Mouse (Mus musculus) myocyte (in vitro differentiated cells): ENCODE measurements at regions not wholly inside any gene's neighbourhood (a gene's known extent, or its start where the extent isn't known, plus 50 kb on each side); places are given as distances from the start of the nearest gene placed in this dataset.

ENCODE experiments used
- MAX ChIP-seq: IDR thresholded peaks from one replicate; pipeline ENCODE4 v1.6.1; 2011; ENCODE audit warnings: low read depth, mild to moderate bottlenecking, control low read depth
- MYOD1 ChIP-seq, 3 experiments: IDR thresholded peaks; one replicate each; pipeline ENCODE4 v1.6.1; 2011; ENCODE audit warnings: control low read depth in 2 of 3, low read depth in 2 of 3, mild to moderate bottlenecking in 2 of 3, moderate library complexity in 1 of 3; ENCODE audit not compliant: insufficient read length in 2 of 3, control insufficient read depth in 1 of 3
- MYOG ChIP-seq, 3 experiments: IDR thresholded peaks; one replicate each; pipeline ENCODE4 v1.6.1; 2011; ENCODE audit warnings: control low read depth in 2 of 3, low read depth in 2 of 3, mild to moderate bottlenecking in 2 of 3; ENCODE audit not compliant: insufficient read length in 2 of 3, control insufficient read depth in 1 of 3, insufficient read depth in 1 of 3
- POLR2A ChIP-seq: IDR thresholded peaks from one replicate; pipeline ENCODE4 v1.6.1; 2011; ENCODE audit warnings: low read depth, mild to moderate bottlenecking, control low read depth, moderate library complexity; ENCODE audit not compliant: insufficient read length
- POLR2AphosphoS2 ChIP-seq: IDR thresholded peaks from one replicate; pipeline ENCODE4 v1.6.1; 2011; ENCODE audit warnings: low read depth, control low read depth; ENCODE audit not compliant: insufficient read length
- REST ChIP-seq: IDR thresholded peaks from one replicate; pipeline ENCODE4 v1.6.1; 2011; ENCODE audit warnings: mild to moderate bottlenecking, control low read depth, moderate library complexity; ENCODE audit not compliant: insufficient read depth, insufficient read length
- SRF ChIP-seq: IDR thresholded peaks from one replicate; pipeline ENCODE4 v1.6.1; 2011; ENCODE audit warnings: low read depth; ENCODE audit not compliant: control insufficient read depth, insufficient read length
- TCF12 ChIP-seq: IDR thresholded peaks from one replicate; pipeline ENCODE4 v1.6.1; 2011; ENCODE audit warnings: mild to moderate bottlenecking, control low read depth; ENCODE audit not compliant: poor library complexity, insufficient read depth, severe bottlenecking
- USF1 ChIP-seq: IDR thresholded peaks from one replicate; pipeline ENCODE4 v1.6.1; 2011; ENCODE audit warnings: low read depth, mild to moderate bottlenecking, control low read depth, moderate library complexity

- no peak for TF ChIP-seq POLR2A
- no peak for TF ChIP-seq MYOG (IDR thresholded peaks at IDR 0.05; ENCODE audit: control insufficient read depth in 1 of 3, insufficient read depth in 1 of 3, insufficient read length in 2 of 3, low read depth in 2 of 3)
- no peak for TF ChIP-seq MYOD1 (IDR thresholded peaks at IDR 0.05; ENCODE audit: control insufficient read depth in 1 of 3, insufficient read length in 2 of 3, low read depth in 2 of 3)
- no peak for TF ChIP-seq SRF
- TF ChIP-seq TCF12 = no peak
- no peak for TF ChIP-seq USF1
- no peak for TF ChIP-seq POLR2AphosphoS2
- no peak for TF ChIP-seq MAX
- no peak for TF ChIP-seq REST
These were observed 91.2 kb upstream of the Bnip2 start for GRCm38 (mm10) chr9:69898016-69898415.
